Mouse (Mus musculus) gonadal fat pad, adult 2 months (tissue): ENCODE data around the gene Gm8994. TPM values are rescaled to one million over a fixed set of nuclear protein-coding genes. Genes with fewer than 3 reads are reported as not detected.

Experiments
- DNase-seq: peaks from one replicate; pipeline ENCODE4 v3.0.0-alpha.2; 2012; ENCODE audit warnings: low read depth
- polyA plus RNA-seq: library from polyadenylated mRNA; depleted of rRNA; stranded (reverse); fragments of >200 nt; gene quantifications from 2 replicates; pipeline ENCODE4 v1.2.3, GENCODE M21; 2012; rRNA removed

Gm8994 gene
- polyA plus RNA-seq, 1 experiment = not detected

DNA sequence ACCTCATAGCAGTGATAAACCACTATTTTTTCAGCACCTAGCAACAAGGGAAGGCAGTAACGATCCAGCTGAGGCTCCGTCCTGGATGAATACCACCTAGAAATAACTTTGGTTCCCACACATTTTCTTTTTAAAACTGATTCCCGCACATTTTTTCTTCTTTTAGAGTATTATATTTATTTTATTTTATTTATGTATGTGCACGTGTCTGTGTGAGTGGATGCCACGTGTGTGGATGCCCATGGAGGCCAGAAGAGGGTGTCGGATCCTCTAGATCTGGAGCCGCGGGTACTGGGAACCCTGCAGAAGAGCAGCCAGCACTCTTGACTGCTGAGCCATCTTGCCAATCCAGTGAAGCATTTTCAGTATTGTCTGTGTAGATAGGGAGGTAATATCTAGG, 36.0 kb downstream of the Gm8994 start:
- no peak for DNase-seq

DNA sequence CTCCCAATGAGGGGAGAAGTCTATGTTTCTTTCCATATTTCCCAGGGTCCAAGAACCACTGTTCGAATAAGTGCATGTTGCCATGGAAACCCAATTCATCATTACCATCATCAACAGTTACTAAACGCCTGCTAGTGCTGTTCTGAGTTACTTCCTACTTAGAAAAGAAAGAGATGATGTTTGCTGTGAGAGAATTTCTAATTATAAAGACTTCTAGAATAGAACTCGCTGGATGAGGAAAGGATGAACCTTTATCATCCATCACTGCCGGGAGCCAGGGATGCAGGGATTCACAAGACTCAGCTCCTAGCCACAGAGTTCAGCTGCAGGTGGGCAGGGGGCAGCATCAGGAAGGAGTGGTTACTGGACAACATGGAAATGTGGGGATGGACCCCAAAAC, 36.7 kb downstream of the Gm8994 start:
- DNase-seq = no peak

DNA sequence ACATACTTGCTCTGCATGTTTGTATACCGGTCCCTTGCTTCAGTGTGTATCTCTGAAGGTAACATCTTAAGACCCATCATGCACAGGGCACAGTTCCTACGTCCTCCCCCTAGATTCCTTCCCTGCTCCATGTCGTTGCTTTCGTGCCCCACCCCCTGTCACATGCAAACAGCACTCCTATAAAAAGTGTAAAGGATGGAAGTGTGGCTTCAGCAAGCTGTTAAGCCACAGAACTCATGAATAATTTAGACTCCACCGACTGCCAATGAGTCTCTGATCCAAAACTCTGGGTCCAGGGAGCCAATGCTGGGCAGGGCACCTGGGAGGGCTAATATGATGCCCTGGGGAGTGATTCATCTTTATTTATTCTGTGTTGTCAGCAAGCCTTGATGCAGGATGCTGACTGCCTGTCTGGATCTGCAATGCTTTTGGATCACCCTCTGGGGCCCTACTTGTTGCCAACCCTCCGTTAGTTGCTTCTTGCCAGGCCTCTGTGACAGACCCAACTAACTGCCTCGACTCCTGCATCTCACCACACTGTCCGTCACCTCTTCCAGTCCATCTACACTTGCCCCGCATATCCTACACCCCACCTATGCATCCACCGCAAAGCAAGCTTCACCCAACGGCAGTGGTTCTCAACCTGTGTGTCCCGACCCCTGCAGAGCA, 37.2 kb downstream of the Gm8994 start:
- DNase-seq = no peak

DNA sequence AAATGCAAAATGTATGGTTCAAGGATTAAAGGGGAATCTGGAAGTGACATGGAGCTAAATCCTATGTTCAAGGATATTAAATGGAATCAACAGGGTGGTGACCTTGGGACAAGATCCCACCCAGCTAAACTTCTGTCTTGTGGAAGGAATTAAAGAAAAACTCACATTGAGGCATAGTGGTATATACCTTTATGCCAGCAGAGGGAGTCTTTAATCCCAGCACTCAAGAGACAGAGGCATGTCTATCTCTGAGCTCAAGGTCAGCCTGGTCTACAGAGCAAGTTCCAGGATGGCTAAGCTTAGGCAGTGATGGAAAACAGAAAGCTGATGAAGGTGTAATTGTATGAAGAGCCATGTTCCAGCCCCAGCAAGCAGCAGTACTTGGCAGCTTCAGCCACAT, 48.8 kb downstream of the Gm8994 start:
- no peak for DNase-seq

Other genes with a start within 250 kb of the Gm8994 start
- 0.04 TPM in 2 replicates for gene Grin2b, start 154.0 kb upstream of the Gm8994 start, polyA plus RNA-seq
- not detected in 2 replicates for gene E330021D16Rik, start 88.0 kb downstream of the Gm8994 start, polyA plus RNA-seq
- gene Atf7ip, start 178.6 kb downstream of the Gm8994 start, polyA plus RNA-seq = 14.7 and 19.9 TPM in 2 replicates